Mouse (Mus musculus) urinary bladder, postnatal 4 days (tissue): ENCODE results near the gene Slc25a40.

Experiments
- DNase-seq, 2 experiments: peaks; one replicate each; pipeline ENCODE4 v3.0.0; 2021 to 2022; ENCODE audit warnings: low spot score in 2 of 2

The Slc25a40 gene

DNA sequence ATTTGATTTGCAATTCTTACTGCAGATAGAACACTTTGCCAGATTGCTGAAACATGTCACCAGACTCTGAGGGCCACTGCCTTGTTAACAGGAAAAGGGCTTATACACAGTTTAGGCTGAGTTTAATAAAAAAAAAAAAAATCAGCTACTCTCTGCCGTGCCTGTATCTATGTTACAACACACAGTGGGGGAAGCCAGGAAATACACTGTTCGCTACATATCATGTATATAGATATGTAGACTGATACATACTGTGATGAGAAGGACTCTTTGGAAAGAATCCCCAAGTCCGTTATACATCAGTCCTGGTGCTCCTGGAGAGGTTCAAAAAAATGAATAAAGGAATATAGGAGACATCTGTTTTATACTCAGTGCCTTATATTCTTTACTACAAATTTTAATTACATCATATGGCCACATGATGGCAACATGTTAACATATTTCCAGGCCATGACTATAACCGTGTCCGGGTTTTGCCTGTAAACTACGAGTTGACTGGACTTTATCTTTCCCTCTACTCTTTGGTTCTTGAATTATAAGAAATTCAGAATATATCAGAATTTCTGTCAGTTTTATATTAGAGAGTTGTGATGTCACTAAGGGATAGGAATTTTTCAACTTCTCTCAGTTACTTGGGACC lies 66.9 kb downstream of the Slc25a40 start:
- no peak for DNase-seq

DNA sequence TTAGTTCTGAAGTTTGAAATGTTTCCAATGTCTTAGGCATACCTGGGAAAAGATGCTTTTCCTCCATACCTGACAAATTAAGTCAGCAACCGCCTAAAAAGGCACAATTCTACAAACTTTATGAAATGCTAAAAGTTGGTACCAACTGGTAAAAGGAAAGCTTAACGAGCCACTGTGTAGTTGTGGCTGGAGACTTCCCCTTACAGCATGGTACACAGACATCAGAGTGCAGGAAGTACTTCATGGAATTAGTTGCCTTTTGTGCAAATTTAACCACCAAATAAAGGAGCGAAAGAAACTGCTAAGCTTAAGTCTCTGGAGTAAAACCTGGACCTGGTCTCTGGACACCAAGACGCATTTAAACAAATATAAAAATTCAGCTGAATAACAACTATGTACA lies 69.1 kb downstream of the Slc25a40 start:
- no peak for DNase-seq
